Mouse (Mus musculus): ENCODE measurements around the gene Tnfsf13b. TPM values are rescaled to one million over a fixed set of nuclear protein-coding genes. Genes with fewer than 3 reads are reported as not detected.

Tnfsf13b gene
- polyA plus RNA-seq, 1 experiment from 2014 or later: 0.21 TPM

- ATAC-seq: no peak
- CTCF ChIA-PET: interaction anchor here (0.8 to 2.4 kb wide), 9 partner anchors 12 to 370 kb away, joined by 3 to 21 read pairs (median 3); partner anchors contain the start of genes Abhd13 and Lig4
- POLR2A ChIA-PET: interaction anchor here (0.6 kb wide), 1 partner anchor 10 kb away, joined by 3 read pairs; no protein-coding TSS in a partner anchor
- in situ Hi-C loops (cut with MboI; ENCODE audit: low pct_unique_long_range_greater_than_20kb): loop anchor here (5.0 kb wide), 1 partner anchor 258 kb away; no protein-coding TSS in a partner anchor
- peak; percentile 86 for TF ChIP-seq CTCF (IDR thresholded peaks at IDR 0.05)
- no peak for DNase-seq (ENCODE audit: low read depth, low spot score)
- peaks cover 20% of the 10 kb centered on the region for H3K27me3 ChIP-seq
Measured at GRCm38 (mm10) chr8:10043842-10044510, 37.7 kb downstream of the Tnfsf13b start.

- in situ Hi-C loops (cut with MboI; ENCODE audit: low pct_unique_long_range_greater_than_20kb): no loop called here
- DNase-seq (ENCODE audit: low read depth, low spot score): no peak
- ChIA-PET POLR2A (no interaction called here), CTCF (interaction anchor here (2.0 kb wide), 1 partner anchor 185 kb away, joined by 5 read pairs; no protein-coding TSS in a partner anchor)
- no peak for ATAC-seq
- H3K27me3 ChIP-seq: peaks cover 29% of the 10 kb centered on the region
- TF ChIP-seq CTCF (IDR thresholded peaks at IDR 0.05): no peak
Measured at GRCm38 (mm10) chr8:10045743-10046142, 39.5 kb downstream of the Tnfsf13b start.

- CTCF ChIA-PET: interaction anchor here (1.2 kb wide), 1 partner anchor 16 kb away, joined by 3 read pairs; no protein-coding TSS in a partner anchor
- peaks cover 41% of the 10 kb centered on the region for H3K27me3 ChIP-seq
- POLR2A ChIA-PET: no interaction called here
- in situ Hi-C loops (cut with MboI; ENCODE audit: low pct_unique_long_range_greater_than_20kb): no loop called here
- TF ChIP-seq CTCF (IDR thresholded peaks at IDR 0.05): no peak
- DNase-seq (ENCODE audit: low read depth, low spot score) (no peak), ATAC-seq (no peak)
Measured at GRCm38 (mm10) chr8:10049162-10049561, 42.9 kb downstream of the Tnfsf13b start.

GRCm38 (mm10) chr8:10051576-10051975 lies 45.3 kb downstream of the Tnfsf13b start:
- ATAC-seq (no peak), DNase-seq (ENCODE audit: low read depth, low spot score) (no peak)
- peaks cover 59% of the 10 kb centered on the region for H3K27me3 ChIP-seq
- in situ Hi-C loops (cut with MboI; ENCODE audit: low pct_unique_long_range_greater_than_20kb): loop anchor here (5.0 kb wide), 1 partner anchor 351 kb away; no protein-coding TSS in a partner anchor
- no peak for TF ChIP-seq CTCF (IDR thresholded peaks at IDR 0.05)
- ChIA-PET POLR2A (no interaction called here), CTCF (no interaction called here)

- peaks cover 73% of the 10 kb centered on the region for H3K27me3 ChIP-seq
- POLR2A ChIA-PET: no interaction called here
- CTCF ChIA-PET: no interaction called here
- in situ Hi-C loops (cut with MboI; ENCODE audit: low pct_unique_long_range_greater_than_20kb): loop anchor here (5.0 kb wide), 1 partner anchor 349 kb away; no protein-coding TSS in a partner anchor
- DNase-seq (ENCODE audit: low read depth, low spot score): no peak
- ATAC-seq: no peak
- TF ChIP-seq CTCF (IDR thresholded peaks at IDR 0.05): peak; percentile 64
Measured at GRCm38 (mm10) chr8:10053571-10053990, 47.3 kb downstream of the Tnfsf13b start.

- DNase-seq (ENCODE audit: low read depth, low spot score) (no peak), ATAC-seq (no peak)
- in situ Hi-C loops (cut with MboI; ENCODE audit: low pct_unique_long_range_greater_than_20kb): loop anchor here (5.0 kb wide), 1 partner anchor 36 kb away; no protein-coding TSS in a partner anchor
- TF ChIP-seq CTCF (IDR thresholded peaks at IDR 0.05): no peak
- POLR2A ChIA-PET: no interaction called here
- CTCF ChIA-PET: no interaction called here
- peaks cover 57% of the 10 kb centered on the region for H3K27me3 ChIP-seq
Measured at GRCm38 (mm10) chr8:10061001-10061400, 54.7 kb downstream of the Tnfsf13b start.

- peaks cover 51% of the 10 kb centered on the region for H3K27me3 ChIP-seq
- in situ Hi-C loops (cut with MboI; ENCODE audit: low pct_unique_long_range_greater_than_20kb): no loop called here
- ATAC-seq (no peak), DNase-seq (ENCODE audit: low read depth, low spot score) (no peak)
- POLR2A ChIA-PET: no interaction called here
- CTCF ChIA-PET: no interaction called here
- no peak for TF ChIP-seq CTCF (IDR thresholded peaks at IDR 0.05)
Measured at GRCm38 (mm10) chr8:10066906-10067305, 60.6 kb downstream of the Tnfsf13b start.

- in situ Hi-C loops (cut with MboI; ENCODE audit: low pct_unique_long_range_greater_than_20kb): no loop called here
- POLR2A ChIA-PET: no interaction called here
- DNase-seq (ENCODE audit: low read depth, low spot score) (no peak), ATAC-seq (no peak)
- peaks cover 43% of the 10 kb centered on the region for H3K27me3 ChIP-seq
- no peak for TF ChIP-seq CTCF (IDR thresholded peaks at IDR 0.05)
- CTCF ChIA-PET: no interaction called here
Measured at GRCm38 (mm10) chr8:10067775-10068174, 61.5 kb downstream of the Tnfsf13b start.

- ChIA-PET POLR2A (no interaction called here), CTCF (no interaction called here)
- TF ChIP-seq CTCF (IDR thresholded peaks at IDR 0.05): no peak
- ATAC-seq: no peak
- H3K27me3 ChIP-seq: peaks cover 36% of the 10 kb centered on the region
- in situ Hi-C loops (cut with MboI; ENCODE audit: low pct_unique_long_range_greater_than_20kb): no loop called here
- no peak for DNase-seq (ENCODE audit: low read depth, low spot score)
Measured at GRCm38 (mm10) chr8:10072347-10072746, 66.1 kb downstream of the Tnfsf13b start.

Other genes with a start within 250 kb of the Tnfsf13b start
- not detected for gene Fam155a, start 235.3 kb upstream of the Tnfsf13b start, polyA plus RNA-seq (2021)
- gene Gm10217, start 142.2 kb upstream of the Tnfsf13b start, polyA plus RNA-seq (2021): not detected
- 9.2 TPM for gene Lig4, start 28.8 kb upstream of the Tnfsf13b start, polyA plus RNA-seq (2021)
- 23.0 TPM for gene Abhd13, start 28.8 kb upstream of the Tnfsf13b start, polyA plus RNA-seq (2021)
- gene Myo16, start 147.4 kb downstream of the Tnfsf13b start, polyA plus RNA-seq (2021): 0.05 TPM

All from Patski (cell line).